Mouse (Mus musculus) lung, postnatal 10 days (tissue): ENCODE results near the gene Rab1b.
"Not testable (repeated sequence)": the region's sequence is repeated elsewhere in the genome, so short reads cannot be mapped to it uniquely, and the experiment has no call there.

Experiments
- DNase-seq: peaks from one replicate; pipeline ENCODE4 v3.0.0; 2021

Rab1b gene

DNA sequence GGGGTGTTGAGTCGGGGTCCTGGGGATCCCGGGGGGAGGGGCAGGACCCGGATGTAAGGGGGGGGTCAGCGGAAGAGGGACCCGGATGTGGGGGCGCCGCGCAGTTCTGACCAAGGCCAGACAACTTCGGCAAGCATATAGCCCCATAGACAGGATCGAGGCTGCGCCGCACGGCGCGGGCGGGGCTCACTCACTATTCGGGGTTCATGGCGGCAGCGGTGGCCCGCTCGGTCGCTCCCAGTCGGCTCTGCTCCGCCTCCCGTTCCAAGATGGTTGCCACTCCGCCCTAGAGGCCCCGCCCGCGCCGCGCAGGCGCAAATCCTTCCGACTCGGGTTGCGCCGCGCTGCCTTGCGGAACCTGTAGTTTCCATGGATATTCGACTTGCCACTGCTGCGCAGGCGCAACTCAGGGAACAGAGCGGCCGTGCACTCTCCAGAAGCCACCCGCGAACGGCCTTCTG is at the start of gene Rab1b:
TSS of gene Rab1b (minus strand) at position 342 of the 461 bp plus-strand sequence.
- DNase-seq, result peak; percentile 99

GRCm38 (mm10) chr19:5152261-5152660 is 45.4 kb upstream of the Rab1b start:
- no peak for DNase-seq

- no peak for DNase-seq
Observed at GRCm38 (mm10) chr19:5151741-5152140, 44.9 kb upstream of the Rab1b start.

DNA sequence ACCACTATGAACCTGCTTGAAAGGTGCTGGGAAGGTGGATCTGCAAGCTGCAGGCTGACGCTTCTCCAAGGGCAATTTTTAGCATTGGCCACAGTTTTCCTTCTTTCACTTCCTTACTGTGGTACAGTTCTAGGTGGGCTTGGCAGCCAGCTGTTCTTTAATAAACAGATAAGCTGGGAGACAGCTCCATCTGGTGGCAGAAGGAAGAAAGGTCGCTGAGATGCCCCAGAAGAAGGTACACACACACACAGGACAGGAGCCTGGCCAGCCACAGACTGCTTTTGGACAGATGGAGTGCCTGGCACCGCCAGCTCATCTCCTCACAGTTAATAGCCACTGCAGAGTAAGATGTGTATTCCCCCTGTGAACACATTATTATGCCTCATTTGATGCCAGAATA is 44.5 kb upstream of the Rab1b start:
- DNase-seq, result peak; percentile 62

DNA sequence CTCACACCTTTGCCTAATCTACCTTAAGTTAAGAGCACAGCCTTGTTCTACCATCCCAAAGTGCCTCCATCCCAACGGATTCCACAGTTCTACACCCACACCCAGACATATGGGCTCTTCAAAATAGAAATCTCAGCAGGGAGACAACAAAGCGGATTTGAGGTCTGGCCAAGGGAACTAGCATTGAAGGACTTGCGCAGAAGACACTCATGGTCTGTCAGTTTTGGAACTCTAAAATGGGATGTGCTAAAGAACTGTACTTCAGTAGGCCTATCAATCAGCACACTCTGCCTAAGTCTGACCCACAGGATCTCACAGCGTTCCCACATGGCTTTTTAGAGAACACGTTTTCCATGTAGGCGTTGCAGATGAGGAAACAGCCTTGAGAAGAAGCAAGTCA is 43.5 kb upstream of the Rab1b start:
- DNase-seq, result no peak

- DNase-seq, result not testable (repeated sequence)
Observed at GRCm38 (mm10) chr19:5149041-5149440, 42.2 kb upstream of the Rab1b start.

DNA sequence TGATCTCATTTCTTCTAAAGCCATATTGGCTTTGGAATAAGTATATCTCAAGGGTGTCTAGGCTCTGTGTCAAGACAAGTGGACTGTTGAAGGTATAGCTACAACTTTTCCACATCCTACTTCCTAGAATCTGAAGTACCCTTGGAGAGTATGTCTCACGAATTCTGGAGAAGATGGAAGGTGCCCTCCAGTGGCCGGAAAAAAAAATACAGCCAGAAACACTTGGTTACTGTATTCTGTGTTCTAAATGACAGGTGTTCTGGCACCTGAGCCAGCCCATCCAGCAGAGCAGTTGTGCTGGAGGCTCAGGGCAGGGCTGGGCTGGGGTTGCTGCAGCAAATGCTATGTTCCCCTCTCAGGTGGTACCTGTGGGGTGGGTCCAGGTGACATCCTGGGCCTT is 32.8 kb upstream of the Rab1b start:
- peak; percentile 75 for DNase-seq

DNA sequence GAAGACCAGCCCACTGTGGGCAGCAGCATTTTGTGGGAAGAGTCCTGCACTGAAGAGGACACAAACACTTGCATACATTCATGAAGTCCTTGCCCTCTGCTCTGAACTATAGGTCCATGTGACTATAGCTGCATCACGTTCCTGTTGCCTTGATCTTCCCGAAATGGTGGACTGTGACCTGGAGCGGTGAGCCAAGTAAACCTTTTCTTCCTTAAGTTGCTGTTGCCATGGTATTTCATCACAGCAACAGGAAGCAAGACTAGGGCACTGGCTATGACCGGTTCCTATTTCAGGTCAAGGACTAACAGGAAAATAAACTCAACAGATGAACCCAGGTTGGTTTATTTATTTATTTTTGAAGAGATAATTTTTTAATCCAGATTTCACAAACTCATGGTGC is 24.4 kb upstream of the Rab1b start:
- DNase-seq, result no peak

- no peak for DNase-seq
Observed at GRCm38 (mm10) chr19:5129770-5130169, 22.9 kb upstream of the Rab1b start.

GRCm38 (mm10) chr19:5124055-5124614 is 17.3 kb upstream of the Rab1b start:
- DNase-seq, result no peak

GRCm38 (mm10) chr19:5123241-5123640 is 16.4 kb upstream of the Rab1b start:
- no peak for DNase-seq

GRCm38 (mm10) chr19:5122492-5122891 is 15.6 kb upstream of the Rab1b start:
- no peak for DNase-seq

DNA sequence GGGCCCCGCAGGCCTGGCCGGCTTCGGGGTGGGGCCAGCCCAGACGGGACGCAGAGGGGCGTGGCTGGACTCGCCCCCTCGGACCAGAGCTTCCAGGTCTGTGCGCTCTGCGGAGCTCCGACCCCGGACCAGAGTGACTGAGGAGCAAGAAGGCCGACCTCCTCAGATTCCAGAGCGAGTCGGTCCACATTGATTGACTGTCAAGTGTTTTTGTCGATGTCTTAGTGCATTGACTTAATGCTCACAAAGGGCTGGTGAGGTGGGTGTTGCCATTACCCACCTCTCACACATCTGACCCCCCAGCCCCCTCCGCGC is 11.5 kb upstream of the Rab1b start, which contains the start of gene Klc2:
TSS of gene Klc2 (minus strand) at position 177 of the 315 bp plus-strand sequence.
- DNase-seq, result no peak

- peak; percentile 94 for DNase-seq
Observed at GRCm38 (mm10) chr19:5117494-5118383, 10.9 kb upstream of the Rab1b start.

DNA sequence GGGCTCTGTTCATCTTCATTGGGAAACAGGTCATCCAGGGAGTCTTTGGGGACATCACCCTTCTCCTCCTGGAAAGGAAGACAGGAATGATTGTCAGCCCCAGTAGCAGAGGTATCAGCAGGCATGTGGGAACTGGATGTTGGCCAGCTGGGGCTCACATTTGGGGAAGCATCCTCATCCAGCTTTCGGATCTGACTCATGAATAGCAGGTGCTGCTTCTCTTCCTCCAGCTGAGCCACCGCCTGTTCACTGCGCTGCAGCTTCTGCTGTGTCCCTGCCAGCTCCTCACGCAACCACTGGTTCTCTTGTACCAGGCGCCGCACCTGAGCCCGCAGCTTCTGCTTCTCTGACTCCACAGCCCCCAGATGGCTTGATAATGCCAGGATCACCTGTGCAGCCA is 6.9 kb upstream of the Rab1b start:
- DNase-seq, result no peak

DNA sequence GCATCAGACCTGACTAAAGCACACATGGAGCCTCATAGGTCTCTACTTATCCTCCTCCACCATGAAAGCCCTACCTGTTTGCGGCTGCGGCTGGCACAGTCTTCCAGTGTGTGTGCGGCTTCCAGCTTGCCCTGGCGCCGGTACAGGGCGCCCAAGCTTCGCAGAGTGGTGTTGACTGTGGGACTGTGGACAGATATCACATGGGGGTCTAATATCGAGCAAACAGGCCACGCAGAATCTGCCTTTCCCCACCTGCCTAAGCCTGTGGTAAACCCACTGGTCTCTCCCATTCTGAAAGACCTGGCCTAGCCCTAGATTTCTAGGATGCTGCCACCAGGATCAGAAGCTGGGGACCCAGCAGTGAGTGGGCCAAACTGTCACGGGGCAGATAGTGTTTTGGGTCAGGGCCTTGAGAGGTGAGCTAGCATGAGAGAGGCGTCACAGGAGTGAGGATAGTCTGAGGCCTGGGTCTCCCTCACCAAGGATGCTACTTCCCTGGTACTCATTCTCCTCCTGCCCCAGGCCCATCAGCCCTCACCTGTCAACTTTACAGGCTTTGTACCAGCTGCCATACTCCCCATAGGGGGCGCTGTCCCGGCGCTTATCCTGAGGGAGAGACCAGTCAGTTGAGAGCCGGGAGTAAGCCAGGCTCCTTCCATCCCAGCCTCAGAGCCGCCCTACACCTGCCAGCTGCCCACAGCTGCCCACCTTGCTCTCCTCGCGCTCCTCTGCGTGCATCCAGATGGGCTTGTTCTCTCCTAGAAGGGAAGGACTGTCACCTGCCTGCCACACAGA is 3.0 kb upstream of the Rab1b start:
- DNase-seq, result peak; percentile 58

DNA sequence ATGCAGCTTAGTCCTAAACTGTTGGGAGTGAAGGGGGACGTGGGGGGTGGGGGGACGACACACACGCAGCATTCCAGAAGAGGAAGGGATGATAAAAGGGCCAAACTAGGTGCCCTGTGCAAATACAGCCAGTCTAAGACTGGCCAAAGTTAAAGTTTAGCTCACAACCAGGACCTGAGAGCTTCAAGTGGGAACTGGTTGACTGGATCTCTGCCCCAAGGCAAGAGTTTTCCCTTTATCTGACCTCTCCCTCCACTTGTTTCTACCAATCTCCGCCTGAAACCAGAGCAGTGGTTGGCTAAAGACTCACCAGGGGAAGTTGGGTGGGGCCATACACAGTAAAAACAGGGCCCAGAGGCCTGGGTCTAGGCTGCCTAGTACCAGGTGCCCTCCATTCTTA is 1.8 kb upstream of the Rab1b start:
- no peak for DNase-seq

GRCm38 (mm10) chr19:5108271-5108575 is 1.4 kb upstream of the Rab1b start:
- peak; percentile 76 for DNase-seq

GRCm38 (mm10) chr19:5107556-5108270 is 841 bp upstream of the Rab1b start:
- no peak for DNase-seq

GRCm38 (mm10) chr19:5106074-5106473 is 798 bp downstream of the Rab1b start:
- DNase-seq, result no peak

DNA sequence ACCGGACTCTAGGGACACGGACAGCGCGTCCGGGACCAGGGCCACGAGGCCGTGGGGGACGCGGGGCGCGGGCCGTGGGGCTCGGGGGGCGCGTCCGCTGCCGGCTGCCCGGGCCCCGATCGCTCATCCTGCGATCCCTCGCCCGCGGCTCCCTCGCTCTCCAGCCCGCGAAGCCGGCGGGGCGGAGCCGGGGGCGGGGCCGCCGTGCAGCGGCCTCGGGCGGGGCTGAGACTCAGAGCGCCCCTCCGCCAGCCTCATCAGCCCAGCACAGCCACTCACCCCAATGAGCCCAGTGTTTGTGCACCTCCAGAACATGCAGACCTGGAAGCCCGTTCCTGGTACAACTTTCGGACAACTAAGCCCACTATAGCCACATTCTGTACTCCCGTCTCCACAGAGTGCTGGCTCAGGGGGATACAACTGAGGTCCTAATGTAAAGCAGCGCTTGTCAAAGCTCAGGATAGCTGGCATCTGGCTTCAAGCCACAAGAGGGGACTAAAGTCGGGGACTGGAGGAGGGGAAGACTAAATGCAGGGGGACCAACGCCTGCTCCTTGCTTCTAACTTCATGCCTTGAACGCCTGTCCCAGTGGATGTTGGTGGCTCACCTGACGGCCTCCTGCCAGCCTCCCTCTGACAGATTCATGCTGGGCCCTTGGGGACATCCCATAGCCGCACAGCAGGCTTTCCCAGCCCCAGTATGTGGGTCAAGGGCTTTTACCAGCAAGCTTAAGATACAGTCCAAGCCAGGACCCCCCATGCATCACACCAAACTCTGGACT is 8.3 kb downstream of the Rab1b start, which contains the start of gene Cnih2:
TSS of gene Cnih2 (minus strand) at position 159 of the 781 bp plus-strand sequence.
- peak; percentile 73 for DNase-seq
